Mouse (Mus musculus): ENCODE measurements around the gene Dnajc6. TPM values are rescaled to one million over a fixed set of nuclear protein-coding genes. Genes with fewer than 3 reads are reported as not detected.
A peak's percentile ranks its signal among the peaks of the same experiment; 100 is the strongest.

The Dnajc6 gene
- under 1 TPM; 0.07 to 0.29 (median 0.18) TPM for total RNA-seq (2022)

- no peak for DNase-seq (ENCODE audit: low spot score in 2 of 2)
Observed at GRCm38 (mm10) chr4:101496534-101497237, at the start of gene Dnajc6. TSS of gene Dnajc6 (plus strand) at chr4:101496648.

GRCm38 (mm10) chr4:101448701-101449100, 47.7 kb upstream of the Dnajc6 start:
- DNase-seq (ENCODE audit: low spot score in 2 of 2), result no peak

- no peak for DNase-seq (ENCODE audit: low spot score in 2 of 2)
Observed at GRCm38 (mm10) chr4:101449344-101449743, 47.1 kb upstream of the Dnajc6 start.

GRCm38 (mm10) chr4:101450150-101450780, 46.2 kb upstream of the Dnajc6 start:
- DNase-seq (ENCODE audit: low spot score in 2 of 2), result no peak

GRCm38 (mm10) chr4:101451089-101451488, 45.4 kb upstream of the Dnajc6 start:
- DNase-seq (ENCODE audit: low spot score in 2 of 2), result no peak

- DNase-seq (ENCODE audit: low spot score in 2 of 2), result no peak
Observed at GRCm38 (mm10) chr4:101452829-101453228, 43.6 kb upstream of the Dnajc6 start.

- no peak for DNase-seq (ENCODE audit: low spot score in 2 of 2)
Observed at GRCm38 (mm10) chr4:101457176-101457575, 39.3 kb upstream of the Dnajc6 start.

- peak in 1 of 2 experiments; percentile 25 for DNase-seq (ENCODE audit: low spot score in 2 of 2)
Observed at GRCm38 (mm10) chr4:101458341-101458740, 38.1 kb upstream of the Dnajc6 start.

GRCm38 (mm10) chr4:101459358-101459757, 37.1 kb upstream of the Dnajc6 start:
- no peak for DNase-seq (ENCODE audit: low spot score in 2 of 2)

- no peak for DNase-seq (ENCODE audit: low spot score in 2 of 2)
Observed at GRCm38 (mm10) chr4:101460114-101460513, 36.3 kb upstream of the Dnajc6 start.

- DNase-seq (ENCODE audit: low spot score in 2 of 2), result no peak
Observed at GRCm38 (mm10) chr4:101462065-101462464, 34.4 kb upstream of the Dnajc6 start.

GRCm38 (mm10) chr4:101466264-101466663, 30.2 kb upstream of the Dnajc6 start:
- DNase-seq (ENCODE audit: low spot score in 2 of 2), result no peak

- DNase-seq (ENCODE audit: low spot score in 2 of 2), result no peak
Observed at GRCm38 (mm10) chr4:101469242-101469641, 27.2 kb upstream of the Dnajc6 start.

GRCm38 (mm10) chr4:101470543-101470942, 25.9 kb upstream of the Dnajc6 start:
- DNase-seq (ENCODE audit: low spot score in 2 of 2), result no peak

- no peak for DNase-seq (ENCODE audit: low spot score in 2 of 2)
Observed at GRCm38 (mm10) chr4:101472767-101473166, 23.7 kb upstream of the Dnajc6 start.

GRCm38 (mm10) chr4:101490320-101490917, 6.0 kb upstream of the Dnajc6 start:
- no peak for DNase-seq (ENCODE audit: low spot score in 2 of 2)

- no peak for DNase-seq (ENCODE audit: low spot score in 2 of 2)
Observed at GRCm38 (mm10) chr4:101491704-101492103, 4.7 kb upstream of the Dnajc6 start.

GRCm38 (mm10) chr4:101493611-101494197, 2.7 kb upstream of the Dnajc6 start:
- DNase-seq (ENCODE audit: low spot score in 2 of 2), result no peak

- no peak for DNase-seq (ENCODE audit: low spot score in 2 of 2)
Observed at GRCm38 (mm10) chr4:101496188-101496533, 287 bp upstream of the Dnajc6 start.

- DNase-seq (ENCODE audit: low spot score in 2 of 2), result no peak
Observed at GRCm38 (mm10) chr4:101497336-101497735, 888 bp downstream of the Dnajc6 start.

GRCm38 (mm10) chr4:101504470-101505007, 8.1 kb downstream of the Dnajc6 start:
- no peak for DNase-seq (ENCODE audit: low spot score in 2 of 2)

- no peak for DNase-seq (ENCODE audit: low spot score in 2 of 2)
Observed at GRCm38 (mm10) chr4:101505966-101506365, 9.5 kb downstream of the Dnajc6 start.

All from gastrocnemius, adult 8-10 months (tissue).